ENCODE assay signal across 26 mouse cellular contexts in the genomic region with DNA sequence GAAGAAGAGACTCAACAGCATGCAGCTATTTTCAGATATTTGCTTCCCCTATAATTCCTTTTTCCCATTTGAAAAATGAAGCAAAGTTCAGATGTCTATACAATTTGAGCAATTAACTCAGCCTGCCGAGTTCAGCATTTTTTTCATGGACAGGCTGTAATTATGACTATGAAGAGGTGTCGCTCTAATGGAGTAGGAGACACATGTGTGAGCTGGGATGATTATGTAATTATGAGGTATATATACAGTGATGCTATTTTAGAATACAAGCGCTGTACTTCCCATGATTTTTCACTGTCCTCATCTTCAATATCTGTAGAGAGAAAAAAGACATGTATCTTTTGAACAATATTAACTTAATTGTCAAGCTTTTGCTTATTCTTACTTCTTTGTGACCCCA. TPM values are rescaled to one million over a fixed set of nuclear protein-coding genes. Genes with fewer than 3 reads are reported as not detected.
DNase-seq lines count a peak whose midpoint lies in the region; ATAC-seq lines count a peak whose summit lies in the region.
"Had no signal": no experiment of that assay in that cellular context is flagged by ENCODE, and none has a peak within 500 bp of the region (broad histone marks: within the 10 kb centered on the region; RNA-seq: fewer than 3 reads in every experiment).

No protein-coding gene starts in this region.

- H3K4me2 ChIP-seq in forebrain, embryonic 13.5 days: no peak overlapping the region
- no peak overlapping the region for H3K4me2 ChIP-seq in forebrain, embryonic 11.5 days (ENCODE audit: low read depth, low read length, severe bottlenecking)
- H3K4me2 ChIP-seq: heart, embryonic 11.5 days; hindbrain, embryonic 12.5 days; hindbrain, embryonic 15.5 days had no signal

- 68% methylated on average over 3 of the region's 3 CpGs for WGBS in forebrain, embryonic 13.5 days
- WGBS in forebrain, embryonic 11.5 days: 83% methylated on average over 3 of the region's 3 CpGs

- peak; percentile 72; the same call in 1 of the 2 replicates for ATAC-seq in forebrain, embryonic 13.5 days
- no peak for ATAC-seq in forebrain, embryonic 11.5 days (replicated peaks; ENCODE audit: low FRiP score)
- ATAC-seq in frontal cortex, adult (ENCODE audit: low TSS enrichment): peak; percentile 52
- ATAC-seq: activated CD4-positive, CD25-positive, alpha-beta regulatory T cell, adult 4 months; intestine, postnatal 0 days had no signal

- no peak overlapping the region for H3K9ac ChIP-seq in forebrain, embryonic 13.5 days
- no peak overlapping the region for H3K9ac ChIP-seq in forebrain, embryonic 11.5 days (ENCODE audit: low read length)
- H3K9ac ChIP-seq: hindbrain, embryonic 12.5 days; hindbrain, embryonic 15.5 days had no signal

- H3K36me3 ChIP-seq in forebrain, embryonic 13.5 days (ENCODE audit: poor library complexity, severe bottlenecking): no peaks in the 10 kb centered on the region
- no peaks in the 10 kb centered on the region for H3K36me3 ChIP-seq in forebrain, embryonic 11.5 days (ENCODE audit: control insufficient read depth, insufficient read depth, low read length)
- H3K36me3 ChIP-seq: hindbrain, embryonic 12.5 days; hindbrain, embryonic 15.5 days had no signal

- H3K4me1 ChIP-seq in forebrain, embryonic 13.5 days: no peaks in the 10 kb centered on the region
- no peaks in the 10 kb centered on the region for H3K4me1 ChIP-seq in forebrain, embryonic 11.5 days (replicated peaks; ENCODE audit: control insufficient read depth, insufficient read depth, low read length)
- H3K4me1 ChIP-seq: hindbrain, embryonic 12.5 days; hindbrain, embryonic 15.5 days had no signal

- no peaks in the 10 kb centered on the region for H3K27me3 ChIP-seq in forebrain, embryonic 13.5 days
- no peaks in the 10 kb centered on the region for H3K27me3 ChIP-seq in forebrain, embryonic 11.5 days (ENCODE audit: control insufficient read depth, insufficient read depth, low read length)
- H3K27me3 ChIP-seq: hindbrain, embryonic 12.5 days; hindbrain, embryonic 15.5 days had no signal

- DNase-seq in forebrain, embryonic 11.5 days (ENCODE audit: low spot score): no peak
- no peak for DNase-seq in frontal cortex, postnatal 36 days (ENCODE audit: low spot score in 2 of 2)
- peak; percentile 4 for DNase-seq in brain, embryonic 18.5 days (ENCODE audit: low read depth, low spot score)
- peak; percentile 6 for DNase-seq in telencephalon, adult 2 months (ENCODE audit: low read depth, low spot score)
- no peak for DNase-seq in testis, postnatal 14 days (ENCODE audit: low spot score)
- no peak for DNase-seq in kidney, adult 11 months
- DNase-seq: adrenal gland, adult 8-10 months; adrenal gland, postnatal 36 days; cerebellum, adult 18-20 months; cerebellum, adult 9-10 months; cerebellum, postnatal 14 days; gastrocnemius, adult 2 months; gastrocnemius, postnatal 14 days; heart, adult 11 months had no signal

- H3K9me3 ChIP-seq in forebrain, embryonic 13.5 days (replicated peaks): no peaks in the 10 kb centered on the region
- no peaks in the 10 kb centered on the region for H3K9me3 ChIP-seq in forebrain, embryonic 11.5 days (ENCODE audit: control insufficient read depth, low read length)
- H3K9me3 ChIP-seq: hindbrain, embryonic 12.5 days; hindbrain, embryonic 15.5 days had no signal

- H3K27ac ChIP-seq in forebrain, embryonic 13.5 days: no peak overlapping the region
- no peak overlapping the region for H3K27ac ChIP-seq in forebrain, embryonic 11.5 days (ENCODE audit: low read depth, low read length)
- H3K27ac ChIP-seq: gastrocnemius, adult 2 months; hindbrain, embryonic 12.5 days; hindbrain, embryonic 15.5 days had no signal

- H3K4me3 ChIP-seq in forebrain, embryonic 13.5 days: no peak overlapping the region
- H3K4me3 ChIP-seq in forebrain, embryonic 11.5 days (ENCODE audit: low read depth, low read length): no peak overlapping the region
- H3K4me3 ChIP-seq: gastrocnemius, adult 2 months; hindbrain, embryonic 12.5 days; hindbrain, embryonic 15.5 days had no signal

RNA-seq across cellular contexts. Expression of gene Gm11487, which starts 21.0 kb away (rescaled TPM):
- not detected in 2 replicates for polyA plus RNA-seq in forebrain, embryonic 13.5 days (2015; fragmentation: Nextera tagmentation; extraction: Ambion mirVana)
- polyA plus RNA-seq in forebrain, embryonic 11.5 days (2014; fragmentation: Nextera tagmentation; extraction: Ambion mirVana): not detected in 2 replicates
- polyA plus RNA-seq: activated CD4-positive, CD25-positive, alpha-beta regulatory T cell, adult 4 months; embryonic facial prominence, embryonic 11.5 days; embryonic facial prominence, embryonic 14.5 days; heart, embryonic 11.5 days; heart, embryonic 14.5 days; heart, postnatal 0 days; hindbrain, embryonic 12.5 days; hindbrain, embryonic 15.5 days; intestine, embryonic 14.5 days; intestine, postnatal 0 days had no signal

Comparison
In these comparisons a context has a peak if more than half of its experiments do, and no peak if none do; other contexts are left out.
1. DNase-seq: peak in brain, embryonic 18.5 days (single experiment) and telencephalon, adult 2 months (single experiment); none in forebrain, embryonic 11.5 days (single experiment), frontal cortex, postnatal 36 days (0 of 2), testis, postnatal 14 days (single experiment) and kidney, adult 11 months (single experiment).